Mouse (Mus musculus) heart, postnatal 0 days (tissue): ENCODE results near the gene Rag2. TPM values are rescaled to one million over a fixed set of nuclear protein-coding genes. Genes with fewer than 3 reads are reported as not detected.

Experiments
- ATAC-seq: fragments of 200-750 bp; cut with Nextera tagmentation; 2 replicates; pipeline ENCODE4 v1.8.0; 2017; ENCODE audit warnings: low read depth, moderate number of reproducible peaks, moderate library complexity; ENCODE audit not compliant: insufficient read depth
- DNase-seq: peaks from one replicate; pipeline ENCODE4 v3.0.0-alpha.2; 2016; ENCODE audit warnings: low spot score
- H3K27ac ChIP-seq: fragments of 300-500 bp; sonication (generic); 2 replicates; pipeline ENCODE4 v1.5.1; 2014; ENCODE audit warnings: low read depth, mild to moderate bottlenecking
- H3K27me3 ChIP-seq: fragments of 300-500 bp; sonication (generic); 2 replicates; pipeline ENCODE4 v1.6.1; 2014; ENCODE audit warnings: low read length, mixed read lengths; ENCODE audit not compliant: control insufficient read depth, insufficient read depth
- H3K36me3 ChIP-seq: fragments of 300-500 bp; sonication (generic); replicated peaks from 2 replicates; pipeline ENCODE4 v1.6.1; 2014; ENCODE audit warnings: low read length, mixed read lengths; ENCODE audit not compliant: control insufficient read depth, insufficient read depth
- H3K4me1 ChIP-seq: fragments of 300-500 bp; sonication (generic); 2 replicates; pipeline ENCODE4 v1.6.1; 2014; ENCODE audit warnings: antibody characterized with exemption; ENCODE audit not compliant: control insufficient read depth, insufficient read depth
- H3K4me2 ChIP-seq: fragments of 300-500 bp; sonication (generic); 2 replicates; pipeline ENCODE4 v1.6.1; 2014; ENCODE audit warnings: low read depth, mild to moderate bottlenecking, low read length, moderate library complexity
- H3K4me3 ChIP-seq: fragments of 300-500 bp; sonication (generic); 2 replicates; pipeline ENCODE4 v1.5.1; 2014; ENCODE audit warnings: low read depth, low read length
- H3K9ac ChIP-seq: fragments of 300-500 bp; sonication (generic); replicated peaks from 2 replicates; pipeline ENCODE4 v1.6.1; 2014; ENCODE audit warnings: low read depth, low read length, mixed read lengths
- H3K9me3 ChIP-seq: fragments of 300-500 bp; sonication (generic); replicated peaks from 2 replicates; pipeline ENCODE4 v1.6.1; 2016; ENCODE audit warnings: low read length; ENCODE audit not compliant: control insufficient read depth
- CTCF ChIP-seq: IDR thresholded peaks from 2 replicates; pipeline ENCODE4 v1.5.1; 2016; ENCODE audit warnings: antibody characterized with exemption, control low read depth, low read depth
- EP300 ChIP-seq: IDR thresholded peaks from 2 replicates; pipeline ENCODE4 v1.6.1; 2016; ENCODE audit warnings: antibody characterized with exemption, low read depth
- WGBS: fragments of 180-500 bp; shearing (Covaris S2); extraction: QIAGEN DNeasy Blood & Tissue Kit; methylation state at CpG from one replicate; pipeline ENCODE4 v1.1.7; 2014; 5-methylcytosine and 5-hydroxymethylcytosine counted together
- polyA plus RNA-seq: library from polyadenylated mRNA; unstranded; fragments of >200 nt; fragmentation: Nextera tagmentation; extraction: Ambion mirVana; gene quantifications from 2 replicates; pipeline ENCODE4 v1.2.1, GENCODE M21; 2015
- total RNA-seq: library from RNA; depleted of rRNA; stranded (reverse); fragments of >200 nt; gene quantifications from 2 replicates; pipeline ENCODE4 v1.2.3, GENCODE M21; 2014; ENCODE audit warnings: low replicate concordance

Gene Rag2
- total and polyA plus RNA-seq, 2 experiments from 2014 or later: not detected

- H3K4me3 ChIP-seq: no peak overlapping the region
- DNase-seq: no peak
- no peaks in the 10 kb centered on the region for H3K9me3 ChIP-seq
- H3K27me3 ChIP-seq: no peaks in the 10 kb centered on the region
- no peak overlapping the region for H3K4me2 ChIP-seq
- TF ChIP-seq EP300: no peak
- TF ChIP-seq CTCF: no peak
- H3K9ac ChIP-seq: no peak overlapping the region
- no peaks in the 10 kb centered on the region for H3K36me3 ChIP-seq
- 58% methylated on average over 8 of the region's 8 CpGs for WGBS
- H3K27ac ChIP-seq: no peak overlapping the region
- no peaks in the 10 kb centered on the region for H3K4me1 ChIP-seq
- no peak for ATAC-seq
Observed at GRCm38 (mm10) chr2:101591356-101591755, 33.2 kb upstream of the Rag2 start.

GRCm38 (mm10) chr2:101592023-101592841 lies 32.3 kb upstream of the Rag2 start:
- 52% methylated on average over 10 of the region's 10 CpGs for WGBS

GRCm38 (mm10) chr2:101592886-101593285 lies 31.6 kb upstream of the Rag2 start:
- Histone ChIP-seq H3K27me3 (no peaks in the 10 kb centered on the region), H3K4me3 (no peak overlapping the region), H3K4me2 (no peak overlapping the region), H3K4me1 (no peaks in the 10 kb centered on the region), H3K27ac (no peak overlapping the region), H3K9me3 (no peaks in the 10 kb centered on the region), H3K36me3 (no peaks in the 10 kb centered on the region), H3K9ac (no peak overlapping the region)
- ATAC-seq (no peak), DNase-seq (no peak)
- TF ChIP-seq EP300 (no peak), CTCF (no peak)
- 80% methylated on average over 8 of the region's 8 CpGs for WGBS

More at GRCm38 (mm10) chr2:101592023-101592841, 32.3 kb upstream of the Rag2 start:
- H3K4me1 ChIP-seq: no peaks in the 10 kb centered on the region
- DNase-seq (no peak), ATAC-seq (no peak)
- H3K36me3 ChIP-seq: no peaks in the 10 kb centered on the region
- no peak overlapping the region for H3K4me3 ChIP-seq
- H3K27ac ChIP-seq: no peak overlapping the region
- H3K4me2 ChIP-seq: no peak overlapping the region
- H3K9me3 ChIP-seq: no peaks in the 10 kb centered on the region
- no peak overlapping the region for H3K9ac ChIP-seq
- no peak for TF ChIP-seq EP300
- no peak for TF ChIP-seq CTCF
- no peaks in the 10 kb centered on the region for H3K27me3 ChIP-seq

DNA sequence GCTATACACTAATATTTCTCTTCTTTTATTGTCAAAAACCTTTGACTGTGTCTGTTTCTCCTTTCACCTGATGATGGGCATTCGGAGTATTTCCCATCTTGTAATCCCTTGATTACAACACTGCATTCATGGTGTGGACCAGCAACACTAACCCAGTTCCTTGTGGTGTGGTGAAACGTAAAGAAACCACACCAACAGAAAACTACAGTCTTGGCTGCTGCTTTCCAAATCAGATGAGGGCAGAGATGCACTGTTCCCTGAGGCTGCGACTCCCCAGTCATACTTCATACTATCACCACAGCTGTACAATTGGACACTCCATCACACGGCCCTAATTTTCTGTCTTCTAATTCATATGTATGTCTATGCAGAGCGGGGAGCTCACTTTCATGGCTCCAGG lies 29.8 kb upstream of the Rag2 start:
- Histone ChIP-seq H3K9me3 (no peaks in the 10 kb centered on the region), H3K4me2 (no peak overlapping the region), H3K27ac (no peak overlapping the region), H3K9ac (no peak overlapping the region), H3K4me3 (no peak overlapping the region), H3K4me1 (0 out of 2 replicates have a peak, but pooled peaks cover 3% of the 10 kb centered on the region), H3K27me3 (no peaks in the 10 kb centered on the region), H3K36me3 (no peaks in the 10 kb centered on the region)
- ATAC-seq (no peak), DNase-seq (no peak)
- 80% methylated on average over 5 of the region's 5 CpGs for WGBS
- no peak for TF ChIP-seq CTCF
- no peak for TF ChIP-seq EP300

GRCm38 (mm10) chr2:101597186-101597585 lies 27.3 kb upstream of the Rag2 start:
- ATAC-seq: no peak

More at GRCm38 (mm10) chr2:101597186-101597585, 27.3 kb upstream of the Rag2 start:
- no peak overlapping the region for H3K4me3 ChIP-seq
- H3K9ac ChIP-seq: no peak overlapping the region
- no peak for DNase-seq
- TF ChIP-seq EP300 (no peak), CTCF (peak; percentile 47)
- H3K27ac ChIP-seq: no peak overlapping the region
- H3K27me3 ChIP-seq: no peaks in the 10 kb centered on the region
- no peaks in the 10 kb centered on the region for H3K36me3 ChIP-seq
- H3K4me2 ChIP-seq: no peak overlapping the region
- H3K4me1 ChIP-seq: 0 out of 2 replicates have a peak, but pooled peaks cover 3% of the 10 kb centered on the region
- no peaks in the 10 kb centered on the region for H3K9me3 ChIP-seq
